Comparison of ENCODE assay signal across 8 mouse cellular contexts in the genomic region with DNA sequence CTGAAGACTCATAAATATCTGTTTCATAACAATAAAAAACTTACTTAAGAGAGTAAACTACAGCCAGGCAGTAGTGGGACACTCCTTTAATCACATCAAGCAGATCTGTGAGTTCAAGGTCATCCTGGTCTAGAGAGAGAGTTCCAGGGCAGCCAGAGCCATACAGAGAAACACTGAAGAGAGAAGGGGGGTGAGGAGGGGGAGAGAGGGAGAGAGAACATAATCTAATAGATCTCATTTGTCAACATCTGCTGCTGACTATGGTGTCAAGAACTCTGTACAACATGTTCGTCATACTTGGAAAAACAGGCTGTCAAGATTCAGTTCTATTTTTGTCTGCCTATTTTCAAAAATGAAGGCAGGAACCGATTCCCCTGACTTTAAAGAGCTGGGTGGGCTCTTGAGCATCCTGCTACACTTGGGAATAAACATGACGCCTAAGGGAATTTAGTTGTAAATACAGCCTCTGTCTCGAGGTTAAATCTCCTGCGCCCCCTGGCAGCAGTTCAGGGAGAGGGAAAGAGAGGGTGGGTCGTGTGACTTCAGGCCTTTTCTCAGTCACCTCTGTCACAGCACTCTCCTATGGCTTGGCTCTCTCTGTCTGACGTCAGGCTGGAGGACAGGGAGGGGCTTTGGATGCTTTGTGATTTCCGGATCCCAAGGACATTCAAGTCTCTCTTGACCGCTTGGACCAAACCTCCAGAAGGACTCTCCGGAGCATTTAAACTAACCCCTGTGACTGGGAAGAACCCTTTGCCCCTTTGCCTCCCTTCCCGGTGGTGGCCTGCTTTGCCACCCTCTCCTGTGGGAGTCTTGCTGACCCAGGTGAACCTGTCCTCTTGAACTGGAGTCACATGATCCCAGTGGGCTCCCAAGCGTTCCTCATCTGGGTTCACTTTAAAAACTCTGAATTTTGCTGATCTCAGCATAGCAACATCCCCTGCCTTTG. TPM values are rescaled to one million over a fixed set of nuclear protein-coding genes. Genes with fewer than 3 reads are reported as not detected.
DNase-seq lines count a peak whose midpoint lies in the region; ATAC-seq and TF ChIP-seq lines count a peak whose summit lies in the region.

No protein-coding gene starts in this region.

- peak; percentile 8 to 26 for DNase-seq in urinary bladder, postnatal 36 days (ENCODE audit: low spot score in 2 of 2)
- DNase-seq in urinary bladder, adult 18-20 months (ENCODE audit: low spot score in 2 of 2), result no peak
- DNase-seq in embryo, embryonic 9.5 days (ENCODE audit: extremely low spot score), result peak; percentile 77
- DNase-seq in kidney, postnatal 0 days (ENCODE audit: low spot score), result peak; percentile 90
- peak; percentile 50 for DNase-seq in lung, postnatal 25 days (ENCODE audit: low spot score)
- peak; percentile 34 to 68 for DNase-seq in spleen, postnatal 4 days (ENCODE audit: low spot score in 2 of 2)
- DNase-seq in cerebellum, adult 8-10 months, result no peak

- H3K4me2 ChIP-seq in heart, embryonic 16.5 days (ENCODE audit: low read depth, low read length), result peak overlapping the region; percentile 27
- H3K4me2 ChIP-seq in kidney, postnatal 0 days (ENCODE audit: low read length), result peak overlapping the region; percentile 37; the same call in 1 of the 2 replicates

- no peak overlapping the region for H3K27ac ChIP-seq in heart, embryonic 16.5 days (ENCODE audit: low read length)
- peak overlapping the region; percentile 36; the same call in 1 of the 2 replicates for H3K27ac ChIP-seq in kidney, postnatal 0 days

- no peaks in the 10 kb centered on the region for H3K9me3 ChIP-seq in heart, embryonic 16.5 days (replicated peaks; ENCODE audit: control insufficient read depth, low read length)
- H3K9me3 ChIP-seq in kidney, postnatal 0 days (replicated peaks; ENCODE audit: low read length), result no peaks in the 10 kb centered on the region

- H3K9ac ChIP-seq in heart, embryonic 16.5 days (ENCODE audit: low read length), result peak overlapping the region; percentile 24
- no peak overlapping the region for H3K9ac ChIP-seq in kidney, postnatal 0 days (ENCODE audit: low read depth, low read length)

- H3K4me1 ChIP-seq in heart, embryonic 16.5 days (ENCODE audit: control insufficient read depth, insufficient read depth, low read length), result peaks cover 9% of the 10 kb centered on the region
- no peaks in the 10 kb centered on the region for H3K4me1 ChIP-seq in kidney, postnatal 0 days (replicated peaks; ENCODE audit: insufficient read depth, low read length)

- H3K27me3 ChIP-seq in heart, embryonic 16.5 days (ENCODE audit: control insufficient read depth, insufficient read depth, low read length), result no peaks in the 10 kb centered on the region
- no peaks in the 10 kb centered on the region for H3K27me3 ChIP-seq in kidney, postnatal 0 days (ENCODE audit: insufficient read depth, low read length)

- peak; percentile 77 for ATAC-seq in heart, embryonic 16.5 days (replicated peaks; ENCODE audit: extremely low read depth, insufficient read depth, low FRiP score)
- ATAC-seq in kidney, postnatal 0 days (replicated peaks; ENCODE audit: low FRiP score, low read depth), result peak; percentile 96

- peak; percentile 68 for TF ChIP-seq CTCF in kidney, postnatal 0 days (IDR thresholded peaks at IDR 0.05; ENCODE audit: low read depth)

- H3K4me3 ChIP-seq in heart, embryonic 16.5 days (ENCODE audit: low read length), result peak overlapping the region; percentile 8; the same call in 1 of the 2 replicates
- H3K4me3 ChIP-seq in kidney, postnatal 0 days (replicated peaks; ENCODE audit: low read depth, low read length), result no peak overlapping the region

- WGBS in heart, embryonic 16.5 days, result 3% methylated on average over 12 of the region's 12 CpGs
- 5% methylated on average over 12 of the region's 12 CpGs for WGBS in kidney, postnatal 0 days

- no peaks in the 10 kb centered on the region for H3K36me3 ChIP-seq in heart, embryonic 16.5 days (ENCODE audit: control insufficient read depth, insufficient read depth)
- H3K36me3 ChIP-seq in kidney, postnatal 0 days (ENCODE audit: insufficient read depth, low read length), result no peaks in the 10 kb centered on the region

RNA-seq across cellular contexts. Expression of a gene that starts 9.0 kb away (rescaled TPM):
- 13.9 and 16.6 TPM in 2 replicates for polyA plus RNA-seq in heart, embryonic 16.5 days (2015; fragmentation: Nextera tagmentation; extraction: Ambion mirVana)
- 100 and 105 TPM in 2 replicates for polyA plus RNA-seq in kidney, postnatal 0 days (2015; fragmentation: Nextera tagmentation; extraction: Ambion mirVana)

RNA-seq across cellular contexts. Expression of a gene that starts 16.5 kb away (rescaled TPM):
- 5.7 and 6.1 TPM in 2 replicates for polyA plus RNA-seq in heart, embryonic 16.5 days (2015; fragmentation: Nextera tagmentation; extraction: Ambion mirVana)
- 9.3 and 10.8 TPM in 2 replicates for polyA plus RNA-seq in kidney, postnatal 0 days (2015; fragmentation: Nextera tagmentation; extraction: Ambion mirVana)

Comparison
In these comparisons a context has a peak if more than half of its experiments do, and no peak if none do; other contexts are left out.
1. DNase-seq: peak in urinary bladder, postnatal 36 days (2 of 2), embryo, embryonic 9.5 days (single experiment), kidney, postnatal 0 days (single experiment), lung, postnatal 25 days (single experiment) and spleen, postnatal 4 days (2 of 2); none in urinary bladder, adult 18-20 months (0 of 2) and cerebellum, adult 8-10 months (single experiment).